Mouse (Mus musculus) heart, adult 2 months (tissue): ENCODE results near the gene Bloc1s2.

Experiments used
- CTCF ChIP-seq: fragments of 200-600 bp; IDR thresholded peaks from 2 replicates; pipeline ENCODE4 v1.8.1; 2022; ENCODE audit warnings: antibody characterized with exemption, mild to moderate bottlenecking, moderate library complexity
- EP300 ChIP-seq: fragments of 200-500 bp; IDR thresholded peaks from 2 replicates; pipeline ENCODE4 v1.6.1; 2011; ENCODE audit warnings: low read depth, low read length, control low read depth; ENCODE audit not compliant: insufficient read depth
- POLR2A ChIP-seq: fragments of 200-500 bp; IDR thresholded peaks from 2 replicates; pipeline ENCODE4 v1.6.1; 2011; ENCODE audit warnings: mild to moderate bottlenecking, low read depth, low read length, control low read depth; ENCODE audit not compliant: insufficient read depth

DNA sequence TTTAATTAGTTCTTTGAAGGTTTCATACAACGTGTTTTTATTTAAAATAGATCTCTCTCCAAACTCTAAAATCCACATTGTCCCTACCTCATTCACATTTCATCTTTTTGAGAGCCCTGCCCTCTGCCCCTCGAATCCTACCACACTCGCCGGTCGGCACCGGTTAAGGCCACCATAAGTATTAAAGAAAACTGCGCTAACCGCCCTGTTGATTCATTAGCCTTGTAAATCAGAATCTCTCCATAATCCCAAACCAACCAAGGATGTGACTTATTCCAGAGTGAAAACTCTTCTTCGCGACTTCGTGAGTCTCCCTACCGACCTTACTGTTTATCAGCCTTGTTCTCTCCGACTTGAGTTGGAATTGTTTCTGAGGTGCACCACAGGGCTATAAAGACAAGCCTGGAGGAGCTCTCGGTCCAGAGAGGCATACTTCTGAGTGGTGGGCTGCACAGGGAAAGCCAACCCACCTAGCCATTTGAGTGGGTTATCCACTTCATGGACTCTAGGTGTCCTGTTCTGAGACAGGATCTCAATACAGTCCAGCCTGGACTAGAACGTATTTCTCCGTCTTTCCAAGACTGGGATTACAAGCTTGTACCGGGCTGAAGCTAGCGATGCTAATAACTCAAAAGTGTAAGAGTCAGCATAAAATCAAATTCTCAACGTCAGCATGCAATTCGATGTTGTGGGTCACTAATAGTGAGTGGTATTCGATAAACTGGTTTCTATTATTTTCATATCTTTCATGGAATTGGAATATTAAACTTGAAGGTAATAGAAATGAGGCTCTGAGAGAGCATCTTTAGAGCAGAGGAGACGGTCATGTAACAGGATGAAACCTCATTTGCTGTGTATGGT lies 38.4 kb downstream of the Bloc1s2 start:
- TF ChIP-seq POLR2A (no peak), EP300 (no peak), CTCF (no peak)
